Mouse (Mus musculus) thymus, adult 2 months (tissue): ENCODE data around the gene Gm5148.

Experiments used
- CTCF ChIP-seq: fragments of 200-500 bp; IDR thresholded peaks from 2 replicates; pipeline ENCODE4 v1.5.1; 2012; ENCODE audit warnings: mild to moderate bottlenecking, control low read depth, low read length, moderate library complexity, borderline replicate concordance; ENCODE audit not compliant: control insufficient read depth, poor library complexity, insufficient read depth; ENCODE audit errors: extremely low read depth
- POLR2A ChIP-seq: fragments of 200-500 bp; IDR thresholded peaks from 2 replicates; pipeline ENCODE4 v1.6.1; 2012; ENCODE audit warnings: mild to moderate bottlenecking, low read length, control low read depth, moderate library complexity; ENCODE audit not compliant: control insufficient read depth, poor library complexity, insufficient read depth; ENCODE audit errors: extremely low read depth

DNA sequence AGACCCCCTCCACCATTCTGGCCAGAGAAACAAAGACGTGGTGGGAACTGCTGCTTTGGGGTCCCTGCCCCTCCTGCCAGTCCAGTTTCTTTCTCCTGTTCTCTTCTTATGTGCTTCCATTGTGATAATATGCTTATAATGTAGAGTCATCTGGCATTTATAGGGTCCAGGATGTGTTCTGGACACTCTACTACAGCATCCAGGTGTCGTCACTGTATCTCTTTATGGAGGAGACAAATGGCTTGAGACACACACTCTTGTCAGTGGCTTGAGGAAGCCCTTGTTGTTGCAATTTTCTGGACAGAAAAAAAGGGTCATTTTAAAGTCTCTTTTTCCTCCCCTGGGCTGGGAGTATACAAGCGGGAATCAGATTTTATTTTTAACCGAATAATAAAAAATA is 33.3 kb upstream of the Gm5148 start:
- TF ChIP-seq CTCF (no peak), POLR2A (no peak)
